8 mouse cellular contexts compared by ENCODE assay signal in genomic region chr14:19987358-19987834, GRCm38 (mm10). TPM values are rescaled to one million over a fixed set of nuclear protein-coding genes. Genes with fewer than 3 reads are reported as not detected.
DNase-seq lines count a peak whose midpoint lies in the region; ATAC-seq and TF ChIP-seq lines count a peak whose summit lies in the region.

No protein-coding gene starts in this region.

- H3K9me3 ChIP-seq in neural tube, embryonic 11.5 days (ENCODE audit: control insufficient read depth, low read length), result no peaks in the 10 kb centered on the region
- no peaks in the 10 kb centered on the region for H3K9me3 ChIP-seq in intestine, postnatal 0 days (ENCODE audit: control insufficient read depth)

- no peaks in the 10 kb centered on the region for H3K27me3 ChIP-seq in neural tube, embryonic 11.5 days (ENCODE audit: control insufficient read depth, insufficient read depth, low read length)
- H3K27me3 ChIP-seq in intestine, postnatal 0 days (replicated peaks; ENCODE audit: control insufficient read depth, insufficient read depth, low read length), result no peaks in the 10 kb centered on the region
- no peaks in the 10 kb centered on the region for H3K27me3 ChIP-seq in small intestine, adult 2 months (ENCODE audit: control insufficient read depth, insufficient read depth, low read length)

- H3K9ac ChIP-seq in neural tube, embryonic 11.5 days (ENCODE audit: low read length), result peak overlapping the region; percentile 41; the same call in 1 of the 2 replicates
- no peak overlapping the region for H3K9ac ChIP-seq in intestine, postnatal 0 days (ENCODE audit: low read depth, low read length)

- peak; percentile 70 for ATAC-seq in neural tube, embryonic 11.5 days (ENCODE audit: insufficient read depth, low FRiP score, low TSS enrichment)
- ATAC-seq in intestine, postnatal 0 days, result no peak

- TF ChIP-seq POLR2A in small intestine, adult 2 months (IDR thresholded peaks at IDR 0.05; ENCODE audit: low read depth, low read length), result no peak

- H3K4me3 ChIP-seq in neural tube, embryonic 11.5 days (ENCODE audit: low read depth, low read length), result no peak overlapping the region
- H3K4me3 ChIP-seq in intestine, postnatal 0 days (ENCODE audit: low read depth, low read length), result no peak overlapping the region
- no peak overlapping the region for H3K4me3 ChIP-seq in small intestine, adult 2 months (ENCODE audit: low read depth, low read length)

- peak overlapping the region; percentile 98 for H3K27ac ChIP-seq in neural tube, embryonic 11.5 days (ENCODE audit: low read depth, low read length)
- no peak overlapping the region for H3K27ac ChIP-seq in intestine, postnatal 0 days (ENCODE audit: low read depth, low read length)
- 0 out of 2 replicates have a peak overlapping the region, but pooled peaks have one; percentile 63 for H3K27ac ChIP-seq in small intestine, adult 2 months (ENCODE audit: insufficient read depth, low read depth, low read length)

- peak; percentile 93 for DNase-seq in cerebellum, postnatal 10 days
- DNase-seq in cerebellum, postnatal 25 days, result no peak
- DNase-seq in neural tube, embryonic 11.5 days (ENCODE audit: low spot score), result no peak
- no peak for DNase-seq in neural tube, embryonic 10.5 days (ENCODE audit: extremely low spot score, low spot score)
- DNase-seq in layer of hippocampus, postnatal 25 days (ENCODE audit: extremely low spot score in 1 of 2, low spot score in 1 of 2), result no peak
- DNase-seq in testis, postnatal 14 days (ENCODE audit: low spot score), result no peak

- H3K4me1 ChIP-seq in neural tube, embryonic 11.5 days (ENCODE audit: control insufficient read depth, insufficient read depth, low read length), result peaks cover 20% of the 10 kb centered on the region
- peaks cover 15% of the 10 kb centered on the region; the same call in 1 of the 2 replicates for H3K4me1 ChIP-seq in intestine, postnatal 0 days (replicated peaks; ENCODE audit: control insufficient read depth, insufficient read depth, low read length)
- peaks cover 6% of the 10 kb centered on the region for H3K4me1 ChIP-seq in small intestine, adult 2 months (ENCODE audit: control insufficient read depth, insufficient read depth, insufficient read length, low read length)

- no peaks in the 10 kb centered on the region for H3K36me3 ChIP-seq in neural tube, embryonic 11.5 days (ENCODE audit: control insufficient read depth, insufficient read depth, low read length)
- H3K36me3 ChIP-seq in intestine, postnatal 0 days (ENCODE audit: control insufficient read depth, insufficient read depth), result no peaks in the 10 kb centered on the region
- H3K36me3 ChIP-seq in small intestine, adult 2 months (ENCODE audit: control insufficient read depth, insufficient read depth, low read length), result no peaks in the 10 kb centered on the region

- WGBS in neural tube, embryonic 11.5 days, result 9% methylated on average over 8 of the region's 8 CpGs
- WGBS in intestine, postnatal 0 days, result 24% methylated on average over 8 of the region's 8 CpGs
- WGBS in small intestine, adult 2 months, result 27% methylated on average over 8 of the region's 8 CpGs

- H3K4me2 ChIP-seq in neural tube, embryonic 11.5 days (ENCODE audit: low read depth), result peak overlapping the region; percentile 42
- H3K4me2 ChIP-seq in intestine, postnatal 0 days (replicated peaks; ENCODE audit: low read depth), result peak overlapping the region; percentile 52; the same call in 1 of the 2 replicates

- no peak for TF ChIP-seq CTCF in intestine, postnatal 0 days (IDR thresholded peaks at IDR 0.05; ENCODE audit: low read depth)
- TF ChIP-seq CTCF in small intestine, adult 2 months (IDR thresholded peaks at IDR 0.05; ENCODE audit: extremely low read depth, insufficient read length, insufficient replicate concordance, low read depth, low read length), result no peak

RNA-seq across cellular contexts. Expression of gene Gng2, which starts 10.0 kb away (rescaled TPM):
- polyA plus RNA-seq in neural tube, embryonic 11.5 days (2014; fragmentation: Nextera tagmentation; extraction: Ambion mirVana), result 161 and 175 TPM in 2 replicates
- polyA plus RNA-seq in intestine, postnatal 0 days (2015; fragmentation: Nextera tagmentation; extraction: Ambion mirVana), result 22.2 and 22.6 TPM in 2 replicates
- 8.3 and 9.9 TPM in 2 replicates for polyA plus RNA-seq in small intestine, adult 2 months (2012; rRNA removed)
- 100 to 1,000 TPM; 311 to 324 TPM for total RNA-seq in layer of hippocampus, postnatal 25 days (2021)

Comparison
In these comparisons a context has a peak if more than half of its experiments do, and no peak if none do; other contexts are left out.
1. DNase-seq: peak in cerebellum, postnatal 10 days (2 of 2); none in cerebellum, postnatal 25 days (0 of 2), neural tube, embryonic 11.5 days (single experiment), neural tube, embryonic 10.5 days (single experiment), layer of hippocampus, postnatal 25 days (0 of 2) and testis, postnatal 14 days (single experiment).